Mouse (Mus musculus) MEL (cell line): ENCODE results near the gene Nsg2. TPM values are rescaled to one million over a fixed set of nuclear protein-coding genes. Genes with fewer than 3 reads are reported as not detected.

Source experiments
- DNase-seq: peaks from one replicate; pipeline ENCODE4 v3.0.0; 2011; ENCODE audit warnings: low read depth, low spot score
- H3K27ac ChIP-seq: 2 replicates; pipeline ENCODE4 v1.5.1; 2012; ENCODE audit warnings: low read depth, mild to moderate bottlenecking, control low read depth, low read length, moderate library complexity; ENCODE audit not compliant: control insufficient read depth
- H3K27me3 ChIP-seq, 2 experiments: fragments of 150-350 bp in 1 of 2; sonication (generic) in 1 of 2; 2 replicates each; pipeline ENCODE4 v1.6.1; 2012; ENCODE audit warnings: low read length in 2 of 2, mild to moderate bottlenecking in 2 of 2, improper control_type of control experiment in 1 of 2, moderate library complexity in 1 of 2; ENCODE audit not compliant: insufficient read depth in 2 of 2, control insufficient read depth in 1 of 2
- H3K36me3 ChIP-seq, 2 experiments: 2 replicates each; pipeline ENCODE4 v1.6.1; 2012 to 2014; ENCODE audit warnings: low read length in 2 of 2, improper control_type of control experiment in 1 of 2, inconsistent platforms in 1 of 2, mild to moderate bottlenecking in 1 of 2; ENCODE audit not compliant: insufficient read depth in 2 of 2, control insufficient read depth in 1 of 2
- H3K4me1 ChIP-seq, 2 experiments: fragments of 150-350 bp in 1 of 2; sonication (generic) in 1 of 2; 2 replicates each; pipeline ENCODE4 v1.6.1; 2012; ENCODE audit warnings: low read length in 2 of 2, improper control_type of control experiment in 1 of 2, mild to moderate bottlenecking in 1 of 2; ENCODE audit not compliant: insufficient read depth in 2 of 2, control insufficient read depth in 1 of 2
- H3K4me3 ChIP-seq, 2 experiments: fragments of 150-350 bp in 1 of 2; sonication (generic) in 1 of 2; 2 replicates each; pipeline ENCODE4 v1.5.1; 2012; ENCODE audit warnings: low read depth in 2 of 2, low read length in 2 of 2, mild to moderate bottlenecking in 2 of 2, moderate library complexity in 2 of 2, control low read depth in 1 of 2, improper control_type of control experiment in 1 of 2; ENCODE audit not compliant: control insufficient read depth in 1 of 2, insufficient read depth in 1 of 2
- H3K79me2 ChIP-seq: 2 replicates; pipeline ENCODE4 v1.6.1; 2012; ENCODE audit warnings: mild to moderate bottlenecking, low read length, moderate library complexity; ENCODE audit not compliant: control insufficient read depth, poor library complexity, insufficient read depth
- H3K9ac ChIP-seq: 2 replicates; pipeline ENCODE4 v1.6.1; 2012; ENCODE audit warnings: low read depth, mild to moderate bottlenecking, control low read depth, low read length, moderate library complexity; ENCODE audit not compliant: control insufficient read depth, poor library complexity, severe bottlenecking
- H3K9me3 ChIP-seq: fragments of 150-350 bp; sonication (generic); replicated peaks from 2 replicates; pipeline ENCODE4 v1.6.1; 2012; ENCODE audit warnings: mild to moderate bottlenecking, low read length, improper control_type of control experiment, moderate library complexity; ENCODE audit not compliant: insufficient read depth
- CHD1 ChIP-seq: IDR thresholded peaks from 2 replicates; pipeline ENCODE4 v1.6.1; 2012; ENCODE audit warnings: low read depth, mild to moderate bottlenecking, inconsistent platforms, low read length, improper control_type of control experiment
- CTCF ChIP-seq, 3 experiments: IDR thresholded peaks in 2 of 3; conservative IDR thresholded peaks in 1 of 3; 2 replicates each; pipeline ENCODE4 v1.5.1; 2011 to 2012; ENCODE audit warnings: low read length in 3 of 3, low read depth in 2 of 3, mild to moderate bottlenecking in 2 of 3, improper control_type of control experiment in 1 of 3, inconsistent platforms in 1 of 3, mixed read lengths in 1 of 3, moderate library complexity in 1 of 3; ENCODE audit not compliant: control insufficient read depth in 1 of 3, insufficient read depth in 1 of 3, poor library complexity in 1 of 3, severe bottlenecking in 1 of 3
- E2F4 ChIP-seq: IDR thresholded peaks from 2 replicates; pipeline ENCODE4 v1.6.1; 2011; ENCODE audit warnings: low read depth, low read length, improper control_type of control experiment, borderline replicate concordance
- GABPA ChIP-seq: IDR thresholded peaks from 2 replicates; pipeline ENCODE4 v1.6.1; 2012; ENCODE audit warnings: low read depth, mild to moderate bottlenecking, inconsistent platforms, low read length, improper control_type of control experiment, moderate library complexity
- MAZ ChIP-seq: IDR thresholded peaks from 2 replicates; pipeline ENCODE4 v1.6.1; 2012; ENCODE audit warnings: low read depth, mild to moderate bottlenecking, inconsistent platforms, low read length, improper control_type of control experiment
- MXI1 ChIP-seq: IDR thresholded peaks from 2 replicates; pipeline ENCODE4 v1.6.1; 2011; ENCODE audit warnings: mild to moderate bottlenecking, low read depth, low read length, improper control_type of control experiment
- MYC ChIP-seq: IDR thresholded peaks from 2 replicates; pipeline ENCODE4 v1.6.1; 2011; ENCODE audit warnings: low read depth, mild to moderate bottlenecking, low read length, improper control_type of control experiment, moderate library complexity
- NRF1 ChIP-seq: IDR thresholded peaks from 2 replicates; pipeline ENCODE4 v1.6.1; 2014; ENCODE audit warnings: low read depth, mild to moderate bottlenecking, inconsistent platforms, low read length, improper control_type of control experiment, moderate library complexity; ENCODE audit not compliant: poor library complexity, insufficient read depth, severe bottlenecking
- POLR2A ChIP-seq, 2 experiments: IDR thresholded peaks; 2 replicates each; pipeline ENCODE4 v1.6.1; 2011 to 2012; ENCODE audit warnings: low read length in 2 of 2, mild to moderate bottlenecking in 2 of 2, control low read depth in 1 of 2, improper control_type of control experiment in 1 of 2, low read depth in 1 of 2, moderate library complexity in 1 of 2; ENCODE audit not compliant: control insufficient read depth in 1 of 2, insufficient read depth in 1 of 2, poor library complexity in 1 of 2
- POLR2AphosphoS2 ChIP-seq: IDR thresholded peaks from 2 replicates; pipeline ENCODE4 v1.6.1; 2011; ENCODE audit warnings: low read length, improper control_type of control experiment
- SIN3A ChIP-seq: IDR thresholded peaks from 2 replicates; pipeline ENCODE4 v1.6.1; 2012; ENCODE audit warnings: low read length, improper control_type of control experiment, inconsistent platforms
- SMC3 ChIP-seq: IDR thresholded peaks from 2 replicates; pipeline ENCODE4 v1.6.1; 2011; ENCODE audit warnings: low read depth, low read length, improper control_type of control experiment
- ZKSCAN1 ChIP-seq: IDR thresholded peaks from 2 replicates; pipeline ENCODE4 v1.6.1; 2012; ENCODE audit warnings: low read depth, mild to moderate bottlenecking, inconsistent platforms, low read length, improper control_type of control experiment, moderate library complexity
- polyA plus RNA-seq, 2 experiments: library from polyadenylated mRNA; stranded (reverse) in 1 of 2; unstranded in 1 of 2; fragments of >175 nt in 1 of 2; fragments of >200 nt in 1 of 2; gene quantifications; 2 replicates each; pipeline versions ENCODE4 v1.2.1 to v1.2.4; 2012; ENCODE audit warnings: low replicate concordance in 2 of 2, low read depth in 1 of 2; ENCODE audit not compliant: insufficient read length in 2 of 2, insufficient read depth in 1 of 2, missing spikeins in 1 of 2
- total RNA-seq: library from RNA; depleted of rRNA; stranded (reverse); fragments of 300-350 nt; gene quantifications from 2 replicates; pipeline ENCODE4 v1.2.3, GENCODE M21; 2012

The Nsg2 gene
- total and polyA plus RNA-seq, 3 experiments: not detected

GRCm38 (mm10) chr11:32018201-32018600, 17.9 kb downstream of the Nsg2 start:
- no peaks in the 10 kb centered on the region for H3K4me1 ChIP-seq
- peaks cover 9 to 14% of the 10 kb centered on the region in 2 experiments for H3K27me3 ChIP-seq
- no peak overlapping the region for H3K27ac ChIP-seq
- H3K9ac ChIP-seq: no peak overlapping the region
- H3K4me3 ChIP-seq: no peak overlapping the region
- H3K36me3 ChIP-seq: no peaks in the 10 kb centered on the region
- DNase-seq: peak; percentile 41
- no peaks in the 10 kb centered on the region for H3K79me2 ChIP-seq
- TF ChIP-seq MXI1 (no peak), NRF1 (peak; percentile 29; the same call in 1 of the 2 replicates)
- H3K9me3 ChIP-seq: no peaks in the 10 kb centered on the region

DNA sequence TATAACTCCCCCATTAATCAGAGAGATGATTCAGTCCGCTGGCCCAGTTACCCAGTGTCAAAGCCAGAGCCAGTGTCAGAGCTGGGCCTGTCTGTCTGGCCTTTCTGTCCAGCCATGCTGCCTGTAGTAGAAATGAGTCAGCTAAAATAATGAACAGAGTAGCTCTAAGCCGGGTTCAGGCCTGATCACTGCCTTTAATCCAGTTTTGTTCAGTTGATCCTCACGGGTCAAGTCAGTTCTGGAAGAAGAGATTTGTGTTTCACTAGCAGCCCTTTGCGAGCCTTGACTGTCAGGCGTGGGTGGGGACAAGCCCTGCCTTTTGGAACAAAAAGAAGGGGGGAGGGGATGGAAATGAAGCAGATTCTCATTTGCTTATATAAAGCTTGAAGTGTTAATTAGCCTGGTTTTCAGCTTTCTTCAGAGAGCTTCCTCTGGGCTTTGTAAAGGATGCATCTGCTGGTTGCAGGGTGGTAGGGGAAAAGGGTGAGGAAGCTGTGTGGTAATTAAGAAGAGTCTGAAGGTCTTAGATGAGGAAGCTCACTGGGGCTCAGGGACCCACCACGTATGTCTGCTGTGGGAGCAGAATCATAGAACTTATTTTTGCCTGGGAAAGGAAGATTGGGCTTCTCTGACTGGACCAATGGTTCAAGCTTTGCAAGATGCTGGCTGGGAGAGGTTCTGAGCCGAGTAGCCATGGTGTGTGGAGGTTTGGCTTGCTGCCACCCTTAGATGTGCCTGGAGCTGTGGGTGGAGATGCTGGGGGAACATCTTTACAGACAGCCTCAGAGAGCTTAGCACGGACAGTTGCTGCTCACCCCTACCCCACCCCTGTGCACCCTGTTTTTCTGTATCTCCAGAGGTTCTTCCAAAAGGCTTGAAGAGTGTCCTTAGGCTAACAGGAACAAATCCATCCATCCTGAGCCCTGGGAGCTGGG, 20.0 kb downstream of the Nsg2 start:
- Histone ChIP-seq H3K27ac (no peak overlapping the region), H3K9me3 (no peaks in the 10 kb centered on the region), H3K4me1 (no peaks in the 10 kb centered on the region), H3K79me2 (no peaks in the 10 kb centered on the region), H3K36me3 (no peaks in the 10 kb centered on the region)
- no peak for DNase-seq
- TF ChIP-seq E2F4 (no peak), SMC3 (no peak), CTCF (IDR thresholded peaks at IDR 0.05 in 2 of 3, conservative IDR thresholded peaks at IDR 0.05 in 1 of 3; ENCODE audit: control insufficient read depth in 1 of 3, insufficient read depth in 1 of 3, low read depth in 2 of 3, low read length in 3 of 3, poor library complexity in 1 of 3, severe bottlenecking in 1 of 3) (no peak)
- TF ChIP-seq, all 39 proteins: peak for 0
- Histone ChIP-seq H3K27me3 (peaks cover 6 to 7% of the 10 kb centered on the region in 2 experiments), H3K9ac (no peak overlapping the region), H3K4me3 (no peak overlapping the region)

DNA sequence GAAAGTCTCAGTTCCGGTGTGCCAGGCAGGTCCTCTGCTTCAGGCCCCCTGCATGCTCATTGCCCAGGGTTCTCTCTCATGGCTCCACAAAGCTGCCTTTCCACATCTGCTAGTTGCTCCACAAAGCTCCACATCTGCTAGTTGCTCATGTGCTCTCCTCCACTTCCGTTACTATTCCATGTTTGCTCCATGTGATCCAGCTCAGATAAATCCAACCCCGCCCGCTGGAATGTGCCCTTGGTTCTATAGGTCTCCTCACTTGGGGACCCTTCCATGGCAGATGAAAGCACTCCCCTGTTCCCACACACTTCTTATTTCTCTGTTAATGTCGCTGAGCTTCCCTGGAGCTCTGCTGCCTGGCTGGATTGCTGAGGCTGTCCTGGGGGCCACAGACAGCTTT, 26.4 kb downstream of the Nsg2 start:
- H3K27ac ChIP-seq: no peak overlapping the region
- no peak for DNase-seq
- no peaks in the 10 kb centered on the region for H3K79me2 ChIP-seq
- H3K4me3 ChIP-seq: no peak overlapping the region
- H3K9ac ChIP-seq: no peak overlapping the region
- H3K27me3 ChIP-seq: peaks cover 0 to 1% of the 10 kb centered on the region in 2 experiments; a peak in 2 of 4 replicates
- H3K4me1 ChIP-seq: peaks cover 0 to 3% of the 10 kb centered on the region in 2 experiments; a peak in 1 of 4 replicates
- no peaks in the 10 kb centered on the region for H3K36me3 ChIP-seq
- H3K9me3 ChIP-seq: no peaks in the 10 kb centered on the region
- TF ChIP-seq POLR2AphosphoS2 (no peak), SIN3A (no peak), ZKSCAN1 (no peak), MYC (no peak), MAZ (no peak), SMC3 (no peak), GABPA (no peak), CHD1 (no peak), POLR2A (IDR thresholded peaks at IDR 0.05; ENCODE audit: control insufficient read depth in 1 of 2, insufficient read depth in 1 of 2, low read depth in 1 of 2, low read length in 2 of 2, poor library complexity in 1 of 2) (no peak)
